26 mouse cellular contexts compared by ENCODE assay signal in genomic region chr7:119680107-119680506, GRCm38 (mm10). TPM values are rescaled to one million over a fixed set of nuclear protein-coding genes. Genes with fewer than 3 reads are reported as not detected.
DNase-seq lines count a peak whose midpoint lies in the region; ATAC-seq and TF ChIP-seq lines count a peak whose summit lies in the region.
"Had no signal": no experiment of that assay in that cellular context is flagged by ENCODE, and none has a peak within 500 bp of the region (broad histone marks: within the 10 kb centered on the region; RNA-seq: fewer than 3 reads in every experiment).

No protein-coding gene starts in this region.

- H3K27me3 ChIP-seq in limb, embryonic 14.5 days (ENCODE audit: control insufficient read depth, insufficient read depth, low read length) = no peaks in the 10 kb centered on the region
- H3K27me3 ChIP-seq in limb, embryonic 10.5 days (ENCODE audit: low read depth, poor library complexity, severe bottlenecking) = no peaks in the 10 kb centered on the region
- H3K27me3 ChIP-seq: CH12.LX; embryonic facial prominence, embryonic 13.5 days; forebrain, embryonic 12.5 days had no signal

- 0 out of 2 replicates have a peak, but pooled peaks have one; percentile 6 for ATAC-seq in limb, embryonic 14.5 days (ENCODE audit: low FRiP score, low read depth)
- ATAC-seq: CD4-positive, CD25-positive, alpha-beta regulatory T cell, adult 4 months; forebrain, embryonic 14.5 days; forebrain, embryonic 16.5 days had no signal

- H3K4me1 ChIP-seq in limb, embryonic 14.5 days (ENCODE audit: control insufficient read depth, insufficient read depth, low read length) = no peaks in the 10 kb centered on the region
- no peaks in the 10 kb centered on the region for H3K4me1 ChIP-seq in limb, embryonic 10.5 days
- H3K4me1 ChIP-seq: forebrain, embryonic 10.5 days; forebrain, embryonic 12.5 days had no signal

- peak; percentile 5 for DNase-seq in adrenal gland, postnatal 10 days
- no peak for DNase-seq in adrenal gland, postnatal 25 days
- DNase-seq in limb, embryonic 14.5 days (ENCODE audit: low spot score) = no peak
- DNase-seq in limb, embryonic 10.5 days (ENCODE audit: low spot score) = no peak
- no peak for DNase-seq in lung, postnatal 10 days
- DNase-seq: adrenal gland, adult 2 months; adrenal gland, postnatal 14 days; B cell, adult 2 months; cerebellum, adult 11 months; cerebellum, adult 18-20 months; cerebellum, adult 8-10 months; cerebellum, adult 9-11 months; cerebellum, postnatal 14 days; cerebellum, postnatal 36 days had no signal

- TF ChIP-seq POLR2A in limb, embryonic 14.5 days (IDR thresholded peaks at IDR 0.05; ENCODE audit: borderline replicate concordance, extremely low read depth, insufficient read depth, insufficient read length) = no peak

- no peaks in the 10 kb centered on the region for H3K36me3 ChIP-seq in limb, embryonic 14.5 days (ENCODE audit: control insufficient read depth, insufficient read depth, low read length)
- H3K36me3 ChIP-seq in limb, embryonic 10.5 days = no peaks in the 10 kb centered on the region
- H3K36me3 ChIP-seq: embryonic facial prominence, embryonic 13.5 days; forebrain, embryonic 10.5 days; forebrain, embryonic 12.5 days; G1E had no signal

- no peak overlapping the region for H3K4me2 ChIP-seq in limb, embryonic 14.5 days (replicated peaks; ENCODE audit: low read depth, low read length, severe bottlenecking)
- H3K4me2 ChIP-seq: embryonic facial prominence, embryonic 13.5 days; forebrain, embryonic 12.5 days had no signal

- H3K9ac ChIP-seq in limb, embryonic 14.5 days (ENCODE audit: low read depth, low read length, severe bottlenecking) = no peak overlapping the region
- H3K9ac ChIP-seq: embryonic facial prominence, embryonic 13.5 days; forebrain, embryonic 12.5 days had no signal

- no peaks in the 10 kb centered on the region for H3K9me3 ChIP-seq in limb, embryonic 14.5 days (ENCODE audit: control insufficient read depth, low read length)
- H3K9me3 ChIP-seq in limb, embryonic 10.5 days (replicated peaks) = no peaks in the 10 kb centered on the region
- H3K9me3 ChIP-seq: embryonic facial prominence, embryonic 13.5 days; forebrain, embryonic 10.5 days; forebrain, embryonic 12.5 days; G1E had no signal

- 64% methylated on average over 8 of the region's 8 CpGs for WGBS in limb, embryonic 14.5 days
- WGBS in limb, embryonic 10.5 days = 81% methylated on average over 8 of the region's 8 CpGs

- no peak overlapping the region for H3K4me3 ChIP-seq in limb, embryonic 14.5 days (replicated peaks; ENCODE audit: low read length)
- no peak overlapping the region for H3K4me3 ChIP-seq in limb, embryonic 10.5 days
- H3K4me3 ChIP-seq: embryonic facial prominence, embryonic 13.5 days; erythroblast, embryonic 14.5 days; forebrain, embryonic 10.5 days; forebrain, embryonic 12.5 days had no signal

- no peak overlapping the region for H3K27ac ChIP-seq in limb, embryonic 14.5 days (replicated peaks; ENCODE audit: low read depth, low read length)
- H3K27ac ChIP-seq in limb, embryonic 10.5 days = no peak overlapping the region
- H3K27ac ChIP-seq: embryonic facial prominence, embryonic 13.5 days; forebrain, embryonic 10.5 days; forebrain, embryonic 12.5 days had no signal

RNA-seq across cellular contexts. Expression of gene Acsm4, which starts 9.7 kb away (rescaled TPM):
- total RNA-seq in adrenal gland, postnatal 10 days (2021) = not detected
- total RNA-seq in adrenal gland, postnatal 25 days (2021) = not detected in 2 replicates
- polyA plus RNA-seq in limb, embryonic 14.5 days (2012; rRNA removed) = not detected in 2 replicates
- not detected in 2 replicates for polyA plus RNA-seq in limb, embryonic 14.5 days (2014; fragmentation: Nextera tagmentation; extraction: Ambion mirVana)
- not detected in 2 replicates for polyA plus RNA-seq in limb, embryonic 10.5 days (2016; fragmentation: Nextera tagmentation; extraction: Ambion mirVana)
- total RNA-seq: adrenal gland, adult 2 months; adrenal gland, postnatal 14 days; adrenal gland, postnatal 4 days; CH12.LX; common myeloid progenitor, adult 5-6 weeks; G1E had no signal
- polyA plus RNA-seq: adrenal gland, adult 2 months; brain, embryonic 14.5 days; CD4-positive, CD25-positive, alpha-beta regulatory T cell, adult 4 months; erythroblast, embryonic 14.5 days; forebrain, embryonic 14.5 days; G1E had no signal

RNA-seq across cellular contexts. Expression of gene Thumpd1, which starts 40.5 kb away (rescaled TPM):
- 10 to 100 TPM; 30.7 to 32.3 TPM for total RNA-seq in adrenal gland, postnatal 10 days (2021)
- 31.1 and 35.9 TPM in 2 replicates for total RNA-seq in adrenal gland, postnatal 25 days (2021)
- 38.9 and 43.6 TPM in 2 replicates for polyA plus RNA-seq in limb, embryonic 14.5 days (2012; rRNA removed)
- 76.5 and 81.3 TPM in 2 replicates for polyA plus RNA-seq in limb, embryonic 14.5 days (2014; fragmentation: Nextera tagmentation; extraction: Ambion mirVana)
- polyA plus RNA-seq in limb, embryonic 10.5 days (2016; fragmentation: Nextera tagmentation; extraction: Ambion mirVana) = 95.3 and 102 TPM in 2 replicates
